Mouse (Mus musculus) embryo, embryonic 9.5 days (tissue): ENCODE results near the gene Olfr362.
"Not testable (repeated sequence)": the region's sequence is repeated elsewhere in the genome, so short reads cannot be mapped to it uniquely, and the experiment has no call there.

ENCODE experiments used
- DNase-seq: peaks from one replicate; pipeline ENCODE4 v3.0.0-alpha.2; 2017; ENCODE audit errors: extremely low spot score

The Olfr362 gene

DNA sequence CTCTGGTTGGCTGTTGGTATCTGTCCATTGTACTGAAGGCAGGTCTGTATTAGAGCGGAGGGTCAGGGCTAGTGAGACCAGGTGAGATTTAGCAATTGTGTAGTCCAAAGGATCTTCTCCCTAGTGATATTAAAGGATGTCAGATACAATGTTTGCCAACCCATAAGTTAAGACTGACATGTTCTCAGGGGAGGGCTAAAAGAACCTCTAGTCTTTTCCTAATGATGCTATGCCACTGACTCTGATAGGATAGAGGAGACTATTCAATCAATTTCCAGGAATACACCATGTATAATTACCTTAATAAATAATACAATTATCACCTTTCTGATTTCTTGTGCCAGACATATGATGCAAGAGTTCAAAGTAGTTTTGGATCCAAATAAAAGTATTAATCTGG is at the start of gene Olfr362:
Gene Olfr362, minus strand, starts transcription at position 101 of the 400 bp plus-strand sequence.
- DNase-seq, result no peak

DNA sequence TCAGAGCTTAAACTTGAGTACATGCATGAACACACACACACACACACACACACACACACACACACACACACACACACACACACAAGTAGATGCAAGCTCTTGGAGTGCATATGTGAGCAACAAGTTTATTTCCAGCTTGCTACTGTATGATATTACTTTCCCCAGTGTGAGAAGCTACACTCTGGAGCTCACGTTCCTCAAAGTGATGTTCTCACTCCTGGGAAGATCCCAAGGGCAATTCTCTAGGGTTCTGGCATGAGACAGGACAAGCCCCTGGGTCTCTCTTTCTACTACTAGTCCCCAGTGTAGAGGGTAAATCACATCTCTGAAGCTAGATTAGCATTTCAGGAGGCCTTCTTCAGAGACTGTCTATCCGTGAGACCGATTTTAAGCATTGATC is 21.3 kb upstream of the Olfr362 start, which contains the start of gene Olfr364-ps1:
Gene Olfr364-ps1, plus strand, starts transcription at position 301 of the 400 bp plus-strand sequence.
- DNase-seq, result no peak

DNA sequence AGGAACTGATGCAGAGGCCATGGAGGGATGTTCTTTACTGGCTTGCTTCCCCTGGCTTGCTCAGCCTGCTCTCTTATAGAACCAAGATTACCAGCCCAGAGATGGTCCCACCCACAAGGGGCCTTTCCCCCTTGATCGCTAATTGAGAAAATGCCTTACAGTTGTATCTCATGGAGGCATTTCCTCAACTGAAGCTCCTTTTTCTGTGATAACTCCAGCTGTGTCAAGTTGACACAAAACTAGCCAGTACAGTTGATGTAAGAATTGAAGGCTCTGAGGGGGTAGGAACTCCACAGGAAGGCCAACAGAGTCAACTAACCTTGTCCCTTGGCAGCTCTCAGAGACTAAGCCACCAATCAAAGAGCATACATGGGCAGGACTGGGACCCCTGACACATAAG is 28.5 kb downstream of the Olfr362 start, which contains the start of gene Olfr361:
Gene Olfr361, minus strand, starts transcription at position 101 of the 400 bp plus-strand sequence.
- DNase-seq, result not testable (repeated sequence)

DNA sequence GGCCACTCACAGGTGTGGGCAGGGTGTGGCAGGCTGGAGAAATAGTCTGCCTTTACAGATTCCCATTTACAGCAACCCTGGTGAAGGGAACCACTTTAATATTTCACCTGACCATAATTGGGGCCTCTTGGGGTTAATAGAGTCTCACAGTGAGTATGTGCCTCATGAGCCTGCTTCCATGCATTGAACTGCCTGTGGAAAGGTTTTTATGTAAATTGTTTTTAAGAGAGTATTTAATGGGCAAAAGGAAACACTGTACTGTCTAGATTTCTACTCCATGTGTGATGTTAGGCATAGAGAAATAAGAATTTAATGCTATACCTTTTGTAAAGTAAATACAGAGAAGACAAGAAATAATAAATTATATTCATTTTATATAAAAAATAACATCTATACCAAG is 52.3 kb downstream of the Olfr362 start, which contains the start of gene Olfr360:
Gene Olfr360, plus strand, starts transcription at position 301 of the 400 bp plus-strand sequence.
- DNase-seq, result no peak
